Mouse (Mus musculus) midbrain, embryonic 14.5 days (tissue): ENCODE data around the gene Chrm4. TPM values are rescaled to one million over a fixed set of nuclear protein-coding genes. Genes with fewer than 3 reads are reported as not detected.

Experiments used
- ATAC-seq: fragments of 200-750 bp; cut with Nextera tagmentation; 2 replicates; pipeline ENCODE4 v1.8.0; 2017; ENCODE audit warnings: moderate number of reproducible peaks, moderate library complexity; ENCODE audit not compliant: low FRiP score, low TSS enrichment
- DNase-seq: peaks from one replicate; pipeline ENCODE4 v3.0.0-alpha.2; 2015
- H3K27ac ChIP-seq: fragments of 300-500 bp; sonication (generic); replicated peaks from 2 replicates; pipeline ENCODE4 v1.5.1; 2014; ENCODE audit warnings: mild to moderate bottlenecking, low read depth, low read length, moderate library complexity
- H3K27me3 ChIP-seq: fragments of 300-500 bp; sonication (generic); 2 replicates; pipeline ENCODE4 v1.6.1; 2014; ENCODE audit warnings: low read length, control low read depth, mixed read lengths; ENCODE audit not compliant: control insufficient read depth, insufficient read depth
- H3K36me3 ChIP-seq: fragments of 300-500 bp; sonication (generic); 2 replicates; pipeline ENCODE4 v1.6.1; 2014; ENCODE audit warnings: low read length, control low read depth; ENCODE audit not compliant: control insufficient read depth, insufficient read depth
- H3K4me1 ChIP-seq: fragments of 300-500 bp; sonication (generic); 2 replicates; pipeline ENCODE4 v1.6.1; 2014; ENCODE audit warnings: mild to moderate bottlenecking, antibody characterized with exemption, low read length, control low read depth; ENCODE audit not compliant: control insufficient read depth, insufficient read depth
- H3K4me2 ChIP-seq: fragments of 300-500 bp; sonication (generic); 2 replicates; pipeline ENCODE4 v1.6.1; 2014; ENCODE audit warnings: mild to moderate bottlenecking, low read length, moderate library complexity
- H3K4me3 ChIP-seq: fragments of 300-500 bp; sonication (generic); replicated peaks from 2 replicates; pipeline ENCODE4 v1.5.1; 2014; ENCODE audit warnings: low read depth, low read length
- H3K9ac ChIP-seq: fragments of 300-500 bp; sonication (generic); replicated peaks from 2 replicates; pipeline ENCODE4 v1.6.1; 2014; ENCODE audit warnings: mild to moderate bottlenecking, low read length, moderate library complexity
- H3K9me3 ChIP-seq: fragments of 300-500 bp; sonication (generic); 2 replicates; pipeline ENCODE4 v1.6.1; 2016; ENCODE audit warnings: low read length, control low read depth, mixed read lengths; ENCODE audit not compliant: control insufficient read depth
- WGBS: fragments of 180-500 bp; shearing (Covaris S2); extraction: QIAGEN DNeasy Blood & Tissue Kit; methylation state at CpG from one replicate; pipeline ENCODE4 v1.1.7; 2014; 5-methylcytosine and 5-hydroxymethylcytosine counted together
- polyA plus RNA-seq: library from polyadenylated mRNA; unstranded; fragments of >200 nt; fragmentation: Nextera tagmentation; extraction: Ambion mirVana; gene quantifications from 2 replicates; pipeline ENCODE4 v1.2.1, GENCODE M21; 2014

Gene Chrm4
- polyA plus RNA-seq, 1 experiment from 2014 or later = 0.34 TPM

- ATAC-seq (no peak), DNase-seq (no peak)
- H3K4me2 ChIP-seq = no peak overlapping the region
- peaks cover 15% of the 10 kb centered on the region for H3K4me1 ChIP-seq
- no peak overlapping the region for H3K4me3 ChIP-seq
- no peak overlapping the region for H3K27ac ChIP-seq
- 91% methylated on average over 4 of the region's 4 CpGs for WGBS
- H3K36me3 ChIP-seq = no peaks in the 10 kb centered on the region
- H3K27me3 ChIP-seq = no peaks in the 10 kb centered on the region
- no peaks in the 10 kb centered on the region for H3K9me3 ChIP-seq
- no peak overlapping the region for H3K9ac ChIP-seq
Observed at GRCm38 (mm10) chr2:91955121-91955591, 28.1 kb downstream of the Chrm4 start.

- no peak for ATAC-seq
- DNase-seq = no peak
- Histone ChIP-seq H3K36me3 (no peaks in the 10 kb centered on the region), H3K27me3 (no peaks in the 10 kb centered on the region), H3K4me1 (peaks cover 9% of the 10 kb centered on the region; the same call in 1 of the 2 replicates), H3K4me3 (no peak overlapping the region), H3K27ac (no peak overlapping the region), H3K9ac (no peak overlapping the region), H3K4me2 (no peak overlapping the region), H3K9me3 (no peaks in the 10 kb centered on the region)
- 88% methylated on average over 6 of the region's 6 CpGs for WGBS
Observed at GRCm38 (mm10) chr2:91955875-91956274, 28.8 kb downstream of the Chrm4 start.

- H3K36me3 ChIP-seq = no peaks in the 10 kb centered on the region
- peak; percentile 48 for DNase-seq
- no peaks in the 10 kb centered on the region for H3K9me3 ChIP-seq
- H3K27ac ChIP-seq = no peak overlapping the region
- peak; percentile 57 for ATAC-seq
- no peaks in the 10 kb centered on the region for H3K27me3 ChIP-seq
- H3K4me2 ChIP-seq = no peak overlapping the region
- no peak overlapping the region for H3K9ac ChIP-seq
- peaks cover 14% of the 10 kb centered on the region for H3K4me1 ChIP-seq
- no peak overlapping the region for H3K4me3 ChIP-seq
- 57% methylated on average over 4 of the region's 4 CpGs for WGBS
Observed at GRCm38 (mm10) chr2:91957096-91957495, 30.0 kb downstream of the Chrm4 start.

DNA sequence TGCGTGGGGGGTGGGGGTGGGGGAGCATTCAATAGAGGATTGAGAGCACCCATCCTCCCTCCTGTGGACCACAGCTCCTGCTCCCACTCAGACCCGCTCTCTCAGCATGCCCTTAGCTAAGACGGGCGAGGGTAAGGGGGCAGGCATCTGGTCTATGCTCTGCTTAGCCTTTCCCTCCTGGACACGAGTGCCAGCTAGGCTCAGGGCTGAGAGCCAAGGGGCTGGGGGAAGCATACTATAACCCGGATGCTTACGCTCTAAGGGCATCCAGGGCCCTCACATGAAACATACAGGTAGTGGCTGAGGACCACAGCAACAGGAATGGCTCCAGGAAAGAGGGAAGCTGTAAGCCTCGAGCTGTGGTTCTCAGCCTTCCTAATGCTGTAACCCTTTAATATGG lies 31.0 kb downstream of the Chrm4 start:
- Histone ChIP-seq H3K9ac (no peak overlapping the region), H3K27me3 (no peaks in the 10 kb centered on the region), H3K4me3 (no peak overlapping the region), H3K4me2 (no peak overlapping the region), H3K4me1 (peaks cover 22% of the 10 kb centered on the region), H3K36me3 (no peaks in the 10 kb centered on the region), H3K9me3 (no peaks in the 10 kb centered on the region), H3K27ac (no peak overlapping the region)
- WGBS = 85% methylated on average over 8 of the region's 8 CpGs
- no peak for ATAC-seq
- DNase-seq = no peak

GRCm38 (mm10) chr2:91958701-91959457 lies 31.8 kb downstream of the Chrm4 start:
- peak; percentile 79 for DNase-seq

GRCm38 (mm10) chr2:91959544-91960410 lies 32.7 kb downstream of the Chrm4 start:
- no peak overlapping the region for H3K27ac ChIP-seq
- H3K4me2 ChIP-seq = no peak overlapping the region
- DNase-seq (no peak), ATAC-seq (no peak)
- H3K27me3 ChIP-seq = no peaks in the 10 kb centered on the region
- 79% methylated on average over 11 of the region's 11 CpGs for WGBS
- H3K4me3 ChIP-seq = no peak overlapping the region
- no peaks in the 10 kb centered on the region for H3K36me3 ChIP-seq
- H3K4me1 ChIP-seq = peaks cover 22% of the 10 kb centered on the region
- no peak overlapping the region for H3K9ac ChIP-seq
- H3K9me3 ChIP-seq = no peaks in the 10 kb centered on the region

More at GRCm38 (mm10) chr2:91958701-91959457, 31.8 kb downstream of the Chrm4 start:
- no peak overlapping the region for H3K27ac ChIP-seq
- H3K9ac ChIP-seq = no peak overlapping the region
- ATAC-seq = no peak
- H3K4me3 ChIP-seq = no peak overlapping the region
- H3K36me3 ChIP-seq = no peaks in the 10 kb centered on the region
- H3K9me3 ChIP-seq = no peaks in the 10 kb centered on the region
- H3K4me2 ChIP-seq = no peak overlapping the region
- WGBS = 52% methylated on average over 10 of the region's 10 CpGs
- H3K4me1 ChIP-seq = peaks cover 22% of the 10 kb centered on the region
- H3K27me3 ChIP-seq = no peaks in the 10 kb centered on the region

GRCm38 (mm10) chr2:91960459-91960858 lies 33.4 kb downstream of the Chrm4 start:
- Histone ChIP-seq H3K4me1 (peaks cover 22% of the 10 kb centered on the region), H3K27ac (no peak overlapping the region), H3K9ac (no peak overlapping the region), H3K36me3 (no peaks in the 10 kb centered on the region), H3K4me2 (no peak overlapping the region), H3K27me3 (no peaks in the 10 kb centered on the region), H3K4me3 (no peak overlapping the region), H3K9me3 (no peaks in the 10 kb centered on the region)
- no peak for DNase-seq
- no peak for ATAC-seq
- 92% methylated on average over 5 of the region's 5 CpGs for WGBS

DNA sequence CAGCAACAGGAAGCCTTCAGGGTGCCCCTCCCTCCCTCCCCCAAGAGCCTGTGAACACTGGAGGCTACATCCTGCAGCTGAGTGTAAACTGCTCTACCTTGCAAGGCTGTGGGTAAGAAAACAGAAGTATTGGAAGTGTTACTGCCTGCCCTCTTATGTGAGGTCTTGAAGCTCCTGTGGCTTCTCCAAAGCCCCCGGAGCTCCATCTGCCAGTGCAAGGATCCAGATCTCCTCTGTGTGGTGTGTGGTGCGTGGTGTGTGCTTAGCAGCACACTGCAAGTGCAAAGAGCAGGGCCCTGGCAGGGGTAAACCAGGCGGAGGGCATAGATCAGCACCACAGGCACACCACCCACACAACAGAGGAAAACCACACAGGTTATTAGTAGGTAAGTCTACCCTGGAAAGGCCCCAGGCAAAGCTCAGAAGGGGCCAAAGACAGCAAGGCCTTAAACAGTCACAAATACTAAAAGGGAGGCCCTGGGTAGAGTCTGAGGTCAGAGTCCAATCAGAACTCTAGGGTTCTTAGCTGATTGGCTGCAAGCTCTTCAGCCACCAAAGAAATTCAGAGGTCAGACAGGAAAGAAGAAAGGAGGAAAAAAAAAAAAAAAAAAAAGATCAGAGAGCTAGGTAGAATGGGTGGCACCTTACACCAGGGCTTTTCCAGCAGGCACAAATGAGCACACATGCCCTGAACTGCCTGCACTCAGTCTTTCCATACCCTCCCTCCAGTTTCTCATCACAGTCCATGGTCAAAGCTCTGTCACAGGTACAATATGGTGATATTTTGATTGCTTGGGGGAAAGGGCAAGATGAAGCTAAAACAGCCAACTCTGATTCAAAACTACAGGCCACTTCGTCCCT lies 35.1 kb downstream of the Chrm4 start:
- 63% methylated on average over 4 of the region's 4 CpGs for WGBS
- peak overlapping the region; percentile 82 for H3K9ac ChIP-seq
- no peaks in the 10 kb centered on the region for H3K9me3 ChIP-seq
- no peak overlapping the region for H3K27ac ChIP-seq
- H3K36me3 ChIP-seq = no peaks in the 10 kb centered on the region
- peak overlapping the region; percentile 90 for H3K4me2 ChIP-seq
- peak overlapping the region; percentile 78 for H3K4me3 ChIP-seq
- ATAC-seq = no peak
- H3K4me1 ChIP-seq = peaks cover 19% of the 10 kb centered on the region
- no peak for DNase-seq
- H3K27me3 ChIP-seq = no peaks in the 10 kb centered on the region
